Mouse (Mus musculus) ES-E14 (cell line): ENCODE results near the gene Dlgap5.

Source experiments
- CHD2 ChIP-seq: IDR thresholded peaks from 2 replicates; pipeline ENCODE4 v1.6.1; 2014; ENCODE audit warnings: mild to moderate bottlenecking, low read depth, low read length, inconsistent platforms
- HCFC1 ChIP-seq: IDR thresholded peaks from 2 replicates; pipeline ENCODE4 v1.6.1; 2012; ENCODE audit warnings: low read length, inconsistent platforms, borderline replicate concordance; ENCODE audit not compliant: insufficient read depth
- MAFK ChIP-seq: IDR thresholded peaks from 2 replicates; pipeline ENCODE4 v1.6.1; 2014; ENCODE audit warnings: mild to moderate bottlenecking, low read depth, low read length, inconsistent platforms; ENCODE audit not compliant: insufficient read depth
- ZC3H11A ChIP-seq: IDR thresholded peaks from 2 replicates; pipeline ENCODE4 v1.6.1; 2012; ENCODE audit warnings: low read depth, mild to moderate bottlenecking, inconsistent platforms, low read length, borderline replicate concordance
- ZNF384 ChIP-seq: IDR thresholded peaks from 2 replicates; pipeline ENCODE4 v1.6.1; 2012; ENCODE audit warnings: low read depth, low read length, inconsistent platforms

GRCm38 (mm10) chr14:47462453-47462852, 44.2 kb upstream of the Dlgap5 start:
- TF ChIP-seq ZC3H11A, result no peak
- TF ChIP-seq ZNF384, result no peak
- no peak for TF ChIP-seq MAFK
- no peak for TF ChIP-seq CHD2
- TF ChIP-seq HCFC1, result no peak
